Mouse (Mus musculus) embryonic facial prominence, embryonic 13.5 days (tissue): ENCODE measurements around the gene Ppp1r12a. TPM values are rescaled to one million over a fixed set of nuclear protein-coding genes. Genes with fewer than 3 reads are reported as not detected.
A peak's percentile ranks its signal among the peaks of the same experiment; 100 is the strongest.

ENCODE experiments used
- ATAC-seq: fragments of 200-750 bp; cut with Nextera tagmentation; 2 replicates; pipeline ENCODE4 v1.8.0; 2017; ENCODE audit warnings: low read depth; ENCODE audit not compliant: insufficient number of reproducible peaks, insufficient read depth, low FRiP score, low TSS enrichment
- H3K27ac ChIP-seq: fragments of 300-500 bp; sonication (generic); 2 replicates; pipeline ENCODE4 v1.5.1; 2015; ENCODE audit warnings: moderate library complexity, mild to moderate bottlenecking, inconsistent platforms
- H3K27me3 ChIP-seq: fragments of 300-500 bp; sonication (generic); 2 replicates; pipeline ENCODE4 v1.6.1; 2015; ENCODE audit warnings: mild to moderate bottlenecking, inconsistent platforms
- H3K36me3 ChIP-seq: fragments of 300-500 bp; sonication (generic); 2 replicates; pipeline ENCODE4 v1.6.1; 2015; ENCODE audit warnings: mild to moderate bottlenecking, inconsistent platforms
- H3K4me1 ChIP-seq: fragments of 300-500 bp; sonication (generic); 2 replicates; pipeline ENCODE4 v1.6.1; 2015; ENCODE audit warnings: inconsistent platforms
- H3K4me2 ChIP-seq: fragments of 300-500 bp; sonication (generic); 2 replicates; pipeline ENCODE4 v1.6.1; 2015; ENCODE audit warnings: moderate library complexity, mild to moderate bottlenecking, inconsistent platforms
- H3K4me3 ChIP-seq: fragments of 300-500 bp; sonication (generic); 2 replicates; pipeline ENCODE4 v1.5.1; 2015; ENCODE audit warnings: mild to moderate bottlenecking, inconsistent platforms
- H3K9ac ChIP-seq: fragments of 300-500 bp; sonication (generic); 2 replicates; pipeline ENCODE4 v1.6.1; 2015; ENCODE audit warnings: mild to moderate bottlenecking, inconsistent platforms
- H3K9me3 ChIP-seq: fragments of 300-500 bp; sonication (generic); 2 replicates; pipeline ENCODE4 v1.6.1; 2016; ENCODE audit warnings: inconsistent platforms
- WGBS: fragments of 180-500 bp; shearing (Covaris S2); methylation state at CpG from one replicate; pipeline ENCODE4 v1.1.7; 2015; ENCODE audit warnings: mixed read lengths; 5-methylcytosine and 5-hydroxymethylcytosine counted together
- polyA plus RNA-seq: library from polyadenylated mRNA; unstranded; fragments of >200 nt; fragmentation: Nextera tagmentation; extraction: Ambion mirVana; gene quantifications from 2 replicates; pipeline ENCODE4 v1.2.1, GENCODE M21; 2015

The Ppp1r12a gene
- polyA plus RNA-seq, 1 experiment from 2014 or later = 86.3 TPM

DNA sequence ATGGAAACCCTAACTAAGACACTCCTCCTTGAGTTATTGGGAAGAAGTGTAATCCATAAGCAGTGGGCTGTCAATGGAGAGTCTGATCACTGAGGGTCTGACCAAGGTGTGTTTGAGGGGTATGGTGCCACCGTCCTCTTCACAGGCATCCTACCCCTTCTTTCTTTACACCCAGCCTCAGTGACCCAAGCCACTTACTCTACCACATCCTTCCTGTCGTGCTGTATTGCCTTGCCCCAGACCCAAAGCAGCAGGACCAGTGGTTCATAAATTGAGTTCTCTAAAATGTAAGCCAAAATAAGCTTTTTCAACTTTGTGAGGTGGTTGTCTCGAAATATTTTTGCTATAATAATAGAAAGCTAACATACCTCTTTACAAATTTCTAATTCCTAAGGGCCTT, 22.2 kb upstream of the Ppp1r12a start:
- Histone ChIP-seq H3K36me3 (no peaks in the 10 kb centered on the region), H3K27ac (no peak overlapping the region), H3K4me1 (no peaks in the 10 kb centered on the region), H3K4me3 (no peak overlapping the region), H3K9ac (no peak overlapping the region), H3K4me2 (no peak overlapping the region), H3K27me3 (no peaks in the 10 kb centered on the region), H3K9me3 (no peaks in the 10 kb centered on the region)
- no peak for ATAC-seq
- WGBS = 78% methylated on average over 3 of the region's 3 CpGs

DNA sequence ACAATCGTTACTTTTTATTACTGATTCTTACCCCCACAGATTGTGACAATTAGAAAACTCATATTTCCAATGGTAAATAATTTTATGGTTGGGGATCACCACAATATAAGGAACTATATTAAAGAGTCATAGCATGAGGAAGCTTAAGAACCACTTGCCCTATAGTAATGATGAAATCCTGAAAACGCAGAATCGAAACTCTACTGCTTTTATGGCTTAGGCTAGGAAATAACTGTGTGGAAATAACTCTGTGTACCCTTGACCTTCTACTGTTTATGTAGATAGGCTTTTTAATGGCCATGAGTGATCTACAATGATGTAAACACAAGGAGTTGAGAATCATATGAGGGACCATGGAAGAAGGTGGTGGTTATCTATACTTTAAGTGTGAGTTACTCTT, 21.3 kb upstream of the Ppp1r12a start:
- Histone ChIP-seq H3K4me1 (no peaks in the 10 kb centered on the region), H3K9me3 (no peaks in the 10 kb centered on the region), H3K36me3 (no peaks in the 10 kb centered on the region), H3K4me2 (no peak overlapping the region), H3K27me3 (no peaks in the 10 kb centered on the region), H3K9ac (no peak overlapping the region), H3K27ac (no peak overlapping the region), H3K4me3 (no peak overlapping the region)
- WGBS = 90% methylated on average over 3 of the region's 3 CpGs
- no peak for ATAC-seq

DNA sequence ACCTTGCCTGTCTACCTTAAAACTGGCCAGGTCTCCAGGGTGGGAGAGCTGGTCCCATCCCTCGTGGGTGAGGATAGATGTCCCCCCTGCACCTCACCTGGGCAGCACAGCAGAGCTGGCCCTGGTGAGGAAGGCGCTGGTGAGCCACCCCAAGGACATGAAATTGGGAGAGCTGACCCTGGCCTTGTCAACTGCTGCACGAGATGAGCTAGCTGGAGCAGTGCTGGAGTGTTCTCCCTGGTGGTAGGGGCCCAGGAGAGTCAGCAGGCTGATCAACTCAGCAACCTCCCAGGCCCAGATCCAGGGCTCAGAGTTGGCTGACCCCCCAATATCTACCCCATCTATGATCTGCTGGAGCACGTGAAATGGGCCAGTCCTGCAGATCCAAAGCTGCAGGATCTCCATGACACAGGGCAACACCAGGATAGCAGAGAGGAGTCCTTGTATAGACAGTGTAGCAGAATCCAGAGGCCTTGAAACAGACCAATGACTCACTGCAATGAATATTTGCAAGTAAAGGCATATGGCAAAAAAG, 17.9 kb upstream of the Ppp1r12a start:
- WGBS = 76% methylated on average over 4 of the region's 4 CpGs
- Histone ChIP-seq H3K4me2 (no peak overlapping the region), H3K27ac (no peak overlapping the region), H3K4me1 (no peaks in the 10 kb centered on the region), H3K27me3 (no peaks in the 10 kb centered on the region), H3K4me3 (no peak overlapping the region), H3K36me3 (no peaks in the 10 kb centered on the region), H3K9ac (no peak overlapping the region), H3K9me3 (no peaks in the 10 kb centered on the region)
- no peak for ATAC-seq

DNA sequence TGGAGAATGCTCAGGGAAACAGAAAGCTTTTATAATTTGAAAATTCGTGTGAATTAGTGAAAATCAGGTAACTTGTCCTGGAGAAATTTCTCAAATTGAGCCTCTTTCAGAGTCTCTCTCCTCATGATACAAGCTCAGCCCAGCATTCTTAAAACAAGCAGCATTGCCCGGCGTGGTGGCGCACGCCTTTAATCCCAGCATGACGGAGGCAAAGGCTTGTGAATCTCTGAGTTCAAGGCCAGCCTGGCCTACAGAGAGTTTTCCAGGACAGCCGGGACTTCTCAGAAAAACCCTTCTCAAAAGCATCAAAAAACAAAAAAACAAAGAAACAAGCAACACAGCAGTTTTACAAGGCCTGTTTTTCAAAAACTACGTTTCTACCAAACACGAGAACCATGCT, 16.3 kb upstream of the Ppp1r12a start:
- Histone ChIP-seq H3K9ac (no peak overlapping the region), H3K27me3 (no peaks in the 10 kb centered on the region), H3K4me3 (no peak overlapping the region), H3K9me3 (no peaks in the 10 kb centered on the region), H3K4me2 (no peak overlapping the region), H3K36me3 (no peaks in the 10 kb centered on the region), H3K4me1 (no peaks in the 10 kb centered on the region), H3K27ac (no peak overlapping the region)
- WGBS = 80% methylated on average over 9 of the region's 9 CpGs
- ATAC-seq = no peak

DNA sequence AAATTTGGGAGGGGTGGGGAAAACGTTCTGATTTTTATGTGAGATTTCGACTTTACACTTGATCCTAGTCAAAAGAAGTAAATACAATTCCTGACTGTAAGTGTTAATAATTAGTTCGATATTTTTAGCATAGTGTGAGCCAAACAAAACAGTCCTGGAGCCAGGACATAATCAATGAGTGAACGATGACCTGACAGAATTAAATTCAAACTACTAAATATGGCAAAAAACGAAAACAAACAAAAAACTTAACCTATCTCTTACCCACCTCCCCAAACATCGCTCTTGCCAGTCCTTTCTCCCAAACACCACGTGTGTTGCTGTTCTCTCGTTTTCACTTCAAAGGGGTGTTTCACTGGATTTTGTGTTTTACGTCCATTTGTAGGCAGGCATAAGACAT, 15.0 kb upstream of the Ppp1r12a start:
- Histone ChIP-seq H3K27ac (no peak overlapping the region), H3K4me3 (no peak overlapping the region), H3K9ac (no peak overlapping the region), H3K4me2 (no peak overlapping the region), H3K4me1 (no peaks in the 10 kb centered on the region), H3K36me3 (no peaks in the 10 kb centered on the region), H3K9me3 (no peaks in the 10 kb centered on the region), H3K27me3 (no peaks in the 10 kb centered on the region)
- no peak for ATAC-seq
- 84% methylated on average over 9 of the region's 9 CpGs for WGBS

DNA sequence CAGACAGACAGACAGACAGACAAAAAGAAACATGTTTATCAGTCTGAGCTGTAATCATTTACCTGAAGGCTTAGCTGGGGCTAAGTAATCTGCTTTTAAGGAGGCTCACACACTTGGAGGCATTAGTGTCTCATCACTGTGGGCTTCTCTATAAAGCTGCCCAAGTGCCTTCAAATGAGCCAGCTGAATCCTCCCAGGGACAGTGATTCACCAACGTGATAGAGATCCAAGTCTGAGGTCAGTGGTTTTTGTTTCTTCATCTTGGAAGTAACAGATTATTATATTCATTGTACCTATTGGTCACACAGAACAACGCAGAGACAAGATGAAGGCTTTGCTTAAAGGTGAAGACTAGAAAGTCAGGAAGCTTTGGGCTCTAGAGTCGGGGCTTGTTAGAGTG, 8.7 kb upstream of the Ppp1r12a start:
- no peaks in the 10 kb centered on the region for H3K36me3 ChIP-seq
- no peaks in the 10 kb centered on the region for H3K4me1 ChIP-seq
- no peak overlapping the region for H3K4me2 ChIP-seq
- no peaks in the 10 kb centered on the region for H3K27me3 ChIP-seq
- H3K9me3 ChIP-seq = no peaks in the 10 kb centered on the region
- H3K4me3 ChIP-seq = no peak overlapping the region
- 85% methylated on average over 3 of the region's 3 CpGs for WGBS
- ATAC-seq = no peak
- H3K9ac ChIP-seq = no peak overlapping the region
- H3K27ac ChIP-seq = no peak overlapping the region

DNA sequence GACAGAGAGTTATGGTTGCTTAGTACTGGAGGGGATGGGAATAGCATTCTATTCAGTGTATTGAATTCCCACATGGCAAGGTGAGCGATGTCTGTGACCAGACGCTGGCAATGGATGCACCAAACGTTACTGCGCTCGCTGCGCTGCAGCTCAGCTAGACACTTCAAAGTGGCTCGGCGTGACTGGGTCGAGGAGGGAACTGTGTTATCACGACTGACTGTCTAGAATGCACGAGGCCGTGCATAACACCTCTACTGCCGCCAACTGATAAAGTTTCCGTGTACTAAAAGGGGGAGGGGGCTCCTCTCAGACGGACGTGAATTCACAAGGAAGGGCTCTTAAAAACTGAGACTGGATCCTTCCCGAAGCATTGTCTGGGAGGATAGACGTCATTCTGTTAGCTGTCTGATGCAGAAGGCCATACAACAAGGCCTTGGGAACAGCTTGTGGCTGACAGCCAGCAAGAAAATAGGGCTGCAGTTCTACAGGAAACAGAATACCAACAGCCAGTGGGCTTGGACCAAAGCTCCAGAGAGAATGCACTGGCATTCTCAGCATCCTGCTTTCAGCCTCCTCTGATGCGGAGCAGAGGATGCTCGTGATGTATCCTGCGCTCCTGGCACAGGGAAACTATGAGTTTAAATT, 6.8 kb upstream of the Ppp1r12a start:
- no peak for ATAC-seq

DNA sequence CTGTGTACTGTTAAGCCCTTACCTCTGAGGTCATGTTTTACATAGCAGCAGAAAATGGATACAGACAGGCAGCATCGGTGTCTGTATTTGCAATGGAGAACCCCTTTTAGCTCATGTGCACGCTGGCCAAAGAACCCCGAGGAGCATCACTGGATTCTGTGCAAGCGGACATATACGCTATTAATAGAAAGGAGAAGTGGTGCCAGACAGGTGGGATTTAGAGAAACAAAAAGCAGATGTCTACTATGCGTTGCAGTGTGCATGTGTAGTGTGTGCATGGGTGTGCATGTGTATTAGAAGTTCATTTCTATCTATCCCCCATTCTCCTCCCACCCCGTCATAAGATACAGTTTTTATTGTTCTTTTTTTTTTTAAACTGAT, 6.3 kb upstream of the Ppp1r12a start:
- no peak for ATAC-seq
- WGBS = 78% methylated on average over 7 of the region's 7 CpGs
- H3K27me3 ChIP-seq = no peaks in the 10 kb centered on the region

More for the DNA sequence above, 6.8 kb upstream of the Ppp1r12a start:
- Histone ChIP-seq H3K27ac (no peak overlapping the region), H3K36me3 (no peaks in the 10 kb centered on the region), H3K4me1 (no peaks in the 10 kb centered on the region), H3K4me2 (no peak overlapping the region), H3K4me3 (no peak overlapping the region), H3K9me3 (no peaks in the 10 kb centered on the region), H3K27me3 (no peaks in the 10 kb centered on the region), H3K9ac (no peak overlapping the region)
- WGBS = 67% methylated on average over 21 of the region's 21 CpGs

DNA sequence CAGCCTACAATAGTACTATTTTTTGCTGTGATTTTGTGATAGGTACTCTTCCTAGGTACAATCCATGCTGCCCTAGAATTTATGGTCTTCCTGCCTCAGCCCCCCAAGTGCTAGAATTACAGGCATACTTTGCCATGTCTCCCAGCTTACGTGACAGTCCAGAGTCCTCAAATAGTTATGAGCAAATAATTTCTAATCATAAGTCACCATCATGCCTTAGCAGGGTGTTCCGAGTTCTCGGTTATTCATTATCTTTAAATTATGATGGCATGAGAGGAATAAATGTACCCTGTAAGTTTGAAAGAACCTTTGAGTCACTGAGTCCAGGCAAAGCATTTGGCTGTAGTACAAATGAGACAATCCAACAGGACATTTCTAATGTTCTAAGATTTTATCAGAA, 5.9 kb upstream of the Ppp1r12a start:
- ATAC-seq = no peak
- H3K36me3 ChIP-seq = no peaks in the 10 kb centered on the region
- H3K4me1 ChIP-seq = 0 out of 2 replicates have a peak, but pooled peaks cover 2% of the 10 kb centered on the region
- H3K4me3 ChIP-seq = no peak overlapping the region
- H3K4me2 ChIP-seq = no peak overlapping the region
- H3K9ac ChIP-seq = no peak overlapping the region
- no peaks in the 10 kb centered on the region for H3K27me3 ChIP-seq
- 86% methylated on average over 3 of the region's 3 CpGs for WGBS
- H3K27ac ChIP-seq = no peak overlapping the region
- H3K9me3 ChIP-seq = no peaks in the 10 kb centered on the region

More for the DNA sequence above, 6.3 kb upstream of the Ppp1r12a start:
- Histone ChIP-seq H3K9ac (no peak overlapping the region), H3K9me3 (no peaks in the 10 kb centered on the region), H3K27ac (no peak overlapping the region), H3K4me3 (no peak overlapping the region), H3K4me1 (no peaks in the 10 kb centered on the region), H3K36me3 (no peaks in the 10 kb centered on the region), H3K4me2 (no peak overlapping the region)

DNA sequence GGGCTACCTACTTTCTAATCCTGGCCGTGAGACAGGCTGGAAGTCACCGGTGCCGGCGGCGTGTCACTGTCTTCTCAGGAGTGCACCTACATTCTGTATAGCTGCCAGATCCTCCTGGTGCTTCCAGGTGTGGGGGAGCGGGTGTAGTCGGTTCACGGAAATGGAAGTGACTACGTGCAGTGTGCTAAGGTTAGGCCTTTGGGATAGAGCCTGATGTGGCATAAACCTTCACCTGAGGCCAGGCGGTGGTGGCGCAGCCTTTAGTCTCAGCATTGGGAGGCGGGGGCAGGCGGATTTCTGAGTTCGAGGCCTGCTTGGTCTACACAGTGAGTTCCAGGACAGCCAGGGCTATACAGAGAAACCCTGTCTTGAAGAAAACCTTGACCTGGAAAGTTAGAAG, 3.0 kb upstream of the Ppp1r12a start:
- no peak for ATAC-seq
- 87% methylated on average over 14 of the region's 14 CpGs for WGBS
- Histone ChIP-seq H3K4me2 (no peak overlapping the region), H3K27ac (no peak overlapping the region), H3K9ac (no peak overlapping the region), H3K27me3 (no peaks in the 10 kb centered on the region), H3K4me1 (peaks cover 8% of the 10 kb centered on the region; the same call in 1 of the 2 replicates), H3K4me3 (no peak overlapping the region), H3K36me3 (no peaks in the 10 kb centered on the region), H3K9me3 (no peaks in the 10 kb centered on the region)

DNA sequence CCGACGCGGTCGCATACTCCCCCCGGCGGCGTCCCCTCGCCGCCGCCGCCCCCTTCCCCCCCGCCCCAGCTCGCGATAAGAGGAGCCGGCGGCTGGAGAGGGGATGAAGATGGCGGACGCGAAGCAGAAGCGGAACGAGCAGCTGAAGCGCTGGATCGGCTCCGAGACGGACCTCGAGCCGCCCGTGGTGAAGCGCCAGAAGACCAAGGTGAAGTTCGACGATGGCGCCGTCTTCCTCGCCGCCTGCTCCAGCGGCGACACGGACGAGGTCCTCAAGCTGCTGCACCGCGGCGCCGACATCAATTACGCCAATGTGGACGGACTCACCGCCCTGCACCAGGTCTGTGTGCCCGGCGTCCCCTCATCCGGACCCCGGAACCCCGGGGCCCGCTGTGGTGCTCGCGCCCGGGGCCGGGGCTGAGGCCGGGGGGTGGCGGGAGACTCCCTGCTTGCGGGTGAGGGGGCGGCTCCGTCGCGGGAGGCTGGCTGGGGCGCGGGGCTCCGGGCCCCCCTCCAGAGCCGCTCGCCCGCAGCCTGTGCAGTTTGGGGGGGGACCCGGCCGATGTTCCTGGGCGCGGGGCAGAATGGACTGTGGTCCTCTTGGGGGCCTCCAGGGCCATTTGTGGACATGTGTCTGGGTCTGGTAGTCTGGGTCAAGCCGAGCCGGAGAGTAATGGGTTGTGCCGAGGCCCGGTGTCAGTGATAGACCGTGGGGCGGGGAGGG, 466 bp downstream of the Ppp1r12a start:
- peak; percentile 28 for ATAC-seq
- peak overlapping the region; percentile 70 for H3K4me2 ChIP-seq
- H3K4me1 ChIP-seq = peaks cover 20% of the 10 kb centered on the region
- H3K9ac ChIP-seq = peak overlapping the region; percentile 99
- H3K27me3 ChIP-seq = no peaks in the 10 kb centered on the region
- under 1% methylated on average over 71 of the region's 79 CpGs for WGBS
- H3K36me3 ChIP-seq = no peaks in the 10 kb centered on the region
- H3K4me3 ChIP-seq = peak overlapping the region; percentile 99
- H3K9me3 ChIP-seq = no peaks in the 10 kb centered on the region
- peak overlapping the region; percentile 98 for H3K27ac ChIP-seq

DNA sequence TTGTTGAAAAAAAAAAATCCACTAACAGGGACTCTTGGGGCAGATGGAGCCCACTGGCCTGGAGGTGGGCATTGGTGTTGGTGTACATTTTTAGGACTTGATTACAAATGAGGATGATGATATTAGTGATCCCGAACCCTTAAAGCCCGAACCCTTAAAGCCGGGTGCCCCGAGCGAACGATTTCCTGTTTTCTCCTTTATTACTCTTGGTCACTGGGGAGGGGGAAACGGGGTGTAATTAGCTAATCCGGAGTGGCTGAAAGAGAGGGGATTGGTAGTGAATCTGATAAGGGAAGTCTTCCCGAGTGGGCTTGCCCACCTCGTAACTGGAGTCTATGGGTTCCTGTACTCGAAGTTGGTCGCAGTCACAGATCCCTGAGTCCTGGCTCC, 1.0 kb downstream of the Ppp1r12a start:
- H3K4me2 ChIP-seq = peak overlapping the region; percentile 70
- under 1% methylated on average over 12 of the region's 12 CpGs for WGBS
- H3K27me3 ChIP-seq = no peaks in the 10 kb centered on the region
- H3K9ac ChIP-seq = peak overlapping the region; percentile 99
- no peak for ATAC-seq
- H3K36me3 ChIP-seq = no peaks in the 10 kb centered on the region
- H3K4me1 ChIP-seq = peaks cover 20% of the 10 kb centered on the region
- no peaks in the 10 kb centered on the region for H3K9me3 ChIP-seq
- H3K4me3 ChIP-seq = peak overlapping the region; percentile 99
- peak overlapping the region; percentile 98 for H3K27ac ChIP-seq
